Mouse (Mus musculus): ENCODE results near the gene Tecpr1. TPM values are rescaled to one million over a fixed set of nuclear protein-coding genes. Genes with fewer than 3 reads are reported as not detected.

Gene Tecpr1
- total RNA-seq, 2 experiments from 2014 or later = 107 to 115 TPM

DNA sequence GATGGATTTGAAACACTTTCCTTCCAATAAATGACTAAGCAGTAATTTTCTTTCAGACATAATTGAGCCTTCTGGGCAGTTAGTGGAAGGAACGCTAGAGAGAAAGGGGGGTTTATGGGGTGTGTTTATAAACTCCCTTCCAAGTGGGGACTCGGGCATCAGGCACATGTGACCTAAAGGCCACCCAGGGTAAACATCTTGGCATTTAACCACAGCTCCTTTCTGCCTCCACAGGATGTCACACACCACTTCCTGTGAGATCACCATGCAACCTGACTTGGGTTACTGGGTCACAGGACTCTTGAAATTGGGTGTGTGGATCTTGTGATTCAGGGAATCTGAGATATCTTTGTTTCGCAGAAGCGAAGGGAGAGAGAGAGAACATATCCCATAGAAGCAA, 2.1 kb downstream of the Tecpr1 start:
- Histone ChIP-seq H3K4me3 (no peak overlapping the region), H3K27ac (no peak overlapping the region)
- no peak for TF ChIP-seq CTCF (conservative IDR thresholded peaks at IDR 0.05)
- DNase-seq (ENCODE audit: low spot score in 2 of 2) = no peak

DNA sequence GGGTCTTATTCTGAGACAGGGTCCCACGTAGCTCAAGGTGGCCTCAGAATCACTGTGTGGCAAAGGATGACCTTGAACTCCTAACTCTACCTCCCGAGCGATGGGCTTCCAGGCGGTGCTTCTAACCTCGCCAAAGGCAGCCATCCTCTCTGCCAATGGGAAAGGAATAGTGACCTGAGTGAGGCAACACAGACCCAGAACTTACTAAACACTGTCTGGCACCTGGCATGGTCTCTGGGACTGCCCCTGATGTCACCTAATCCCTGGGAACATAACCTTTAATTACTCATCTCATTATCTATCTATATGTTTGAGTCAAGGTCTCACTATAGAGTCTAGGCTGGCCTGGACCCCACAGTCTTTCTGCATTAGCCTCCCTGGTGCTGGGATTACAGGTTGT, 3.5 kb downstream of the Tecpr1 start:
- Histone ChIP-seq H3K27ac (peak overlapping the region; percentile 57; the same call in 1 of the 2 replicates), H3K4me3 (no peak overlapping the region)
- DNase-seq (ENCODE audit: low spot score in 2 of 2) = no peak
- TF ChIP-seq CTCF (conservative IDR thresholded peaks at IDR 0.05) = no peak

DNA sequence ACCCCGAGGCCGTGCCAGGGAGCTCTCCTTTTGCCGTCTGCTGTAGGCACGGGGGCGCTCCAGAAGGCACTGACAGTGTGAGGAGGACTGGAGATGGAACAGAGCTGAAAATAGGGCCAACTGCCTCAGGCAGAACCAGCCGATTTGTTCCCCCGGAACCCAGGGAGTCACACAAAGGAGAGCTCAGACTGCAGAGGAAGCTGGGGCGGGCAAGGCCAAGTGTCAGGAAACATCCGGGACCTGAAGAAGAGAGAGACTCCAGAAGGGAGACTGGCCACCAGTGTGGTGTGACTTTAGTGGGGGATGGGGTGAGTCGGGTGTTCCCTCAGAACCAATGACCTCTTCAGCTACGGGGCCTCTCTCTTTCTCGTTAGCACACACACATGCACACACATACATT, 4.1 kb downstream of the Tecpr1 start:
- Histone ChIP-seq H3K27ac (peak overlapping the region; percentile 57; the same call in 1 of the 2 replicates), H3K4me3 (no peak overlapping the region)
- no peak for TF ChIP-seq CTCF (conservative IDR thresholded peaks at IDR 0.05)
- DNase-seq (ENCODE audit: low spot score in 2 of 2) = no peak

DNA sequence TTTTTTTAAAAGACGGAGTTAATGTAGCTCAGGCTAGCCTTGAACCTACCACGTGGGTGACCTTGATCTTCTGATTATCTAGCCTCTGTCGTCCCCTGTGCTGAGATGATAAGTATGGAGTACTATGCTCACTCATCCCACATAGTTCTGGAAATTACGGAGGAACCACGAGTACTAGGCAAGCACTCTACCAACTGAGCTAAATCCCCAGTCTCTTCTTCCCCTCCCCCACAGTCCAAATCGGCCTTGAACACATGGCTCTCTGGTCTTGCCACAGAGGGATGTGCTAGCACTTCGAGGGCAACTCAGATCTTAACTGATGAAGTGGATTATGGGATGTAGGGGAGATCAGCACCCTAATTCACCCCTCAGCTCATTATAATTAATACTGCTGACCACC, 5.4 kb downstream of the Tecpr1 start:
- no peak overlapping the region for H3K4me3 ChIP-seq
- TF ChIP-seq CTCF (conservative IDR thresholded peaks at IDR 0.05) = no peak

DNA sequence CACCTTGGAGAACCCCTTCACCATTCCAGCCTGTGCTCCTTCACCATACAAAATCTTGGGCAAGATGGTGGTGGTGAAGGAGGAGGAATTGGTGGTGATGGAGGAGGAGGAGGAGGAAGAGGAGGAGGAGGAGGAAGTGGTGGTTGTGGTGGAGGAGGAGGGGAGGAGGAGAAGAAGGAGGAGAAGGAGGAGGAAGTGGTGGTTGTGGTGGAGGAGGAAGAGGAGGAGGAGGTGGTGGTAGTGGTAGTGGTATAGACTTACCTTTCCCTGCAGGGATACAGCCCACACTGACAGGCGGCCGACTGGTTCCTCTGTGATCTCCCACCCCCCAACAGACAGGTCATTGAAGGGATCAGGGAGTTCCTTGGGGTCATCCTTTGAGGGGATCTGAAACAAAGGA, 7.4 kb downstream of the Tecpr1 start:
- TF ChIP-seq CTCF (conservative IDR thresholded peaks at IDR 0.05) = no peak
- H3K27ac ChIP-seq = no peak overlapping the region
- DNase-seq (ENCODE audit: low spot score in 2 of 2) = no peak
- no peak overlapping the region for H3K4me3 ChIP-seq

More for the DNA sequence above, 5.4 kb downstream of the Tecpr1 start:
- DNase-seq (ENCODE audit: low spot score in 2 of 2) = no peak
- no peak overlapping the region for H3K27ac ChIP-seq

DNA sequence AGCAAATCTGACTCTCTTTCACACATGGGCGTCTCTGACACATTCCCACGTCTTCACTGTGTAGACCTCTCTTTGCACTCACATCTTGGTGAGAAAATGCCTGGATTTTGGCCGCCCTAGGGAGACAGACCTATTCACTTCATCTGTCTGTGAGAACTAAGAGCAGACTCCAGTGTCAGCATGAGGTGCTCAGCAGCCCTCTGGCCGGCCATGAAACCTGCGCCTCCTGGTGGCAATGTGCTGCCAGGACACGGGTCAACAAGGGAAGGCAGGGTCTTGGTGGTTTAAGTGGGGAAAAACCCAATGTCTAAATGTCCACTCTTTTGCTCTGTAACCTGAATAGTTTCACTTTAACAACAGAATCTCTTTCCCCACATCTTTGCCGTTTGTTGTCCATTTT, 9.0 kb downstream of the Tecpr1 start:
- Histone ChIP-seq H3K27ac (no peak overlapping the region), H3K4me3 (no peak overlapping the region)
- peak; percentile 87 for TF ChIP-seq CTCF (conservative IDR thresholded peaks at IDR 0.05)
- peak in 1 of 2 experiments; percentile 58 for DNase-seq (ENCODE audit: low spot score in 2 of 2)

DNA sequence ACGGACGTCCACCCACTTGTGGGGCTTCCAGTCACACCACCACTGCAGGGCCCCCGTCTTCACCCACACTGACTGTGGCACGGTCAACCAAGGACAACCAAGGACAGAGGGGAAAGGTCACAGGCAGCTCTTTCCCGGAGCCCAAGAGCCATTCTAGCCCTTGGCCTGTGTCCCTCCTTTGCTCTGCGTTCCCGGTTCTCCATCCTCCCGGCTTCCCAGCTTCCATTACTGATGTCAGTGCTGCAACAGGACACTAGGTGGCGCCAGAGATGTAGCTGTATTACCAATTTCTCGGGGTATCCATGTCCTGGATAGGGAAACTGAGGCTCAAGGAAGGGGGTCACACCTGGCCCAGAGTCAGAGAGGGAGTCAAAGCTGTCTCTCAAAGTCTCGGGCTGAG, 15.9 kb downstream of the Tecpr1 start:
- Histone ChIP-seq H3K27ac (no peak overlapping the region), H3K4me3 (no peak overlapping the region)
- peak; percentile 98 for TF ChIP-seq CTCF (conservative IDR thresholded peaks at IDR 0.05)
- peak; percentile 51 to 68 for DNase-seq (ENCODE audit: low spot score in 2 of 2)

DNA sequence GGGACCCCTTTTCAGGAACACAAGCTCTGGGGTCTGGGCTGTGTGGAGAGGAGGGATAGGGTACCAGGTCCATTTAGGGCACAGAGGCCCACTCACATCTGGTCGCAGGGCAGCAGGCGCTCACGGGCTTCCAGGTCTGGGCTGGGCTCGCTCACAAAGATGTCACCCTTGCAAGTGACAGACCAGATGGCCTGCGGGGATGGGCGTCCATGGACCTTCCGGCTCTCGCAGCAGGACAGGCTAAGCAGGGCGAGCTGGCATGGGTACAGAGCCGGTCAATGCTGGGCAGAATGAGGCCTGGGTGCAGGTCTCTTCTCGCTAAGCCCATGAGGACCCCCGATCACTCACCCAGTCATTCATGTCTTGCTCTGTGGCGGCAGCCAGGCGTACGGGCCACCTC, 17.3 kb downstream of the Tecpr1 start:
- DNase-seq (ENCODE audit: low spot score in 2 of 2) = no peak

DNA sequence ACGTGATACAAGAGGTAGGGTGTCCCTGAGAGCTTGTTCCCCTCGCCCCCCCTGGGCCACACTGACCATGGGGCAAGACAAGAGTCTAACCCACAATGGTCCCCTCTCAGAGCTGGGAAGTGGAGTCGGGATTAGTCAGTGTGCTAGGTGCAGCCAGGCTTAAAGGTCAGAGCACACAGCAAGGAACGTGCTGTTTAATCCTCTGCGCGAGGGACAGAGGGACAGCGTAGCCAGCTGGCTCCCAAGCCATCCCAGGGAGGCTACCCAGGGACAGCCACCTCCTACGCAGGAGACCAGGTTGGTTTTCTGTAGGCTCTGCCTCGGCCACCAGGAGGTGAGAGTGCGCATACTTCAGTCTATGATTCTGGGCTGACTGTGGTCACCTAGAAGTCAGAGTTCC, 18.5 kb downstream of the Tecpr1 start:
- no peak overlapping the region for H3K4me3 ChIP-seq
- TF ChIP-seq CTCF (conservative IDR thresholded peaks at IDR 0.05) = no peak
- no peak for DNase-seq (ENCODE audit: low spot score in 2 of 2)
- no peak overlapping the region for H3K27ac ChIP-seq

More for the DNA sequence above, 17.3 kb downstream of the Tecpr1 start:
- H3K4me3 ChIP-seq = no peak overlapping the region
- no peak for TF ChIP-seq CTCF (conservative IDR thresholded peaks at IDR 0.05)
- H3K27ac ChIP-seq = no peak overlapping the region

DNA sequence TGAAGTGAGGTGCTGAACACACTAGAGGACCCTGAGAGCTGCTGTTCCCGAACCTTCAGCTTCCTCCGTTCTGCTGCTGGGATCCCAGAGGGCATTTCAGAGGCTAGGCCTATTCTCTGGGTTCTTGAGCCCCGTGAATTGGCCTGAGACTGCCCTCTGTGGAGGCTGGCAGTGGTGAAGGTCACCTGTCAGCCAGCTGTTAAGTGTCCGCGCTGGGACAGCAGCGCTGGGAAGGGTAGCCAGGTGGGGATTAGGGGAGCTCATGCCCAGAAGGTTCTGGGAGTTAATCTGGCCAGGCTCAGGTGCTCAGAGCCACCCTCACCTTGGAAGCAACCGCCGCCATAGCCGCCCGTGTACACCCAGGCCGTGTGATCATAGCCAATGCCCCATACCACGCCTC, 19.1 kb downstream of the Tecpr1 start:
- TF ChIP-seq CTCF (conservative IDR thresholded peaks at IDR 0.05) = no peak
- no peak for DNase-seq (ENCODE audit: low spot score in 2 of 2)
- no peak overlapping the region for H3K4me3 ChIP-seq
- no peak overlapping the region for H3K27ac ChIP-seq

DNA sequence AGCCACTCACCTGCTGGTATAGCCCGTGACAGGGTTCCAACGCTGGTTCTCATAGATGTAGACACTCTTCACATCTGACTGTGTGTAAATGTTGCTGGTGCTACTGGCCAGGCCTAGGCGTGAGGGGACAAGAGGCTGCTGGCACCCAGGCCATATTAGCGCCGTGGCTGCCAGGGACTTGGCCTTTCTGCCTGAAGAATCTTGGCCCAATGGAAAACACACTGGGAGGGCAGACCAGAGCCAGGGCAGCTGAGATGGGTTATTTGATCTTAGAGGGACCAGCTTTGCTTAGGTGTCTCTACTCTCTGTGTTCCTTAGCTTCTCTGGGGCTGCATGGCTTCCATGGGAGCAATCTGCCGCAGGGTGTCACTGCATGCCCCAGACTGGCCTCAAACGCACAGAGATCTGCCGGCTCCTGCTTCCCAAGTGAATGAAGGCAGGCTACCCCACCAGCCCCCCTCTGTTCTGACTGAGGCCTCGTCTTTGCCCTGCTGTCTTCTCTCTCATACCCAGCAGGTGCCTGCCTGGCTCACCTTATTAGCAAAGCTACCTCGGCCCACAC, 19.9 kb downstream of the Tecpr1 start:
- Histone ChIP-seq H3K4me3 (no peak overlapping the region), H3K27ac (no peak overlapping the region)
- no peak for TF ChIP-seq CTCF (conservative IDR thresholded peaks at IDR 0.05)
- DNase-seq (ENCODE audit: low spot score in 2 of 2) = no peak

DNA sequence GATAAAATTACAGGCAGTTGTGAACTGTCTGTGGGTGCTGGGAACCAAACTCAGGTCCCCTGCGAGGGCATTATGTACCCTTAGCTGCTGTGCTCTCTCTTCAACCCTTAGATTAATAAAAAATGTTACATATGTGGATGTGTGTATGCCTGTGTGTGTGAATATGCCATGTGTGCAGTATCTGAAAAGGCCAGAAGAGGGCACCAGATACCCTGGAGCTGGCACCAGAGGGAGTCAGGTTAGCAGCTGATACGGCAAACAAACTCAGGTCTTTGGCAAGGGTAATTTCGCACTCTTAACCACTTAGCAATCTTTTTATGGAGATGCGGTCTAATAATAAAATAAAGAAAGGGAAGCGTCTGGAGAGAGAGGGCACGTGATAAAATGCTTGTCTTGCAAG, 21.0 kb downstream of the Tecpr1 start:
- peak; percentile 59 for TF ChIP-seq CTCF (conservative IDR thresholded peaks at IDR 0.05)
- DNase-seq (ENCODE audit: low spot score in 2 of 2) = no peak
- Histone ChIP-seq H3K4me3 (no peak overlapping the region), H3K27ac (no peak overlapping the region)

DNA sequence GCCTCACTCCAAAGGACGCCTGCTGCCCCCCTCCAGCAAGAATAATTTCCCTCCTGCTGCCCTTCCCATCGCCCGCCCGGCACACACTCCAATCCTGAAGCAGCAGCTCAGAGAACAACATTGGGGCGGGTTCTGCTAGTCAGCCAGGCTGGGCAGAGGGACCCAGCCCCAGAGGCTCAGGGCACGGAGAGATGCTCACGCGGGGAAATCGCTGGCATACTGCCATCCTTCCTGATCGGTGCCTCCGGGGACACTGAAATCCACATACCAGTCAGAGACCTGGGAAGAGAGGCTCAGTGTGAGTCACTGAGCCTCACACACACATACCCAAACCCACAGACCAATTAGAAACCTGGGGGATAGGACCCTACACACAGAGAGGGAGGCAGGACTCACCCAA, 22.8 kb downstream of the Tecpr1 start:
- no peak for TF ChIP-seq CTCF (conservative IDR thresholded peaks at IDR 0.05)
- Histone ChIP-seq H3K27ac (no peak overlapping the region), H3K4me3 (no peak overlapping the region)
- DNase-seq (ENCODE audit: low spot score in 2 of 2) = no peak

DNA sequence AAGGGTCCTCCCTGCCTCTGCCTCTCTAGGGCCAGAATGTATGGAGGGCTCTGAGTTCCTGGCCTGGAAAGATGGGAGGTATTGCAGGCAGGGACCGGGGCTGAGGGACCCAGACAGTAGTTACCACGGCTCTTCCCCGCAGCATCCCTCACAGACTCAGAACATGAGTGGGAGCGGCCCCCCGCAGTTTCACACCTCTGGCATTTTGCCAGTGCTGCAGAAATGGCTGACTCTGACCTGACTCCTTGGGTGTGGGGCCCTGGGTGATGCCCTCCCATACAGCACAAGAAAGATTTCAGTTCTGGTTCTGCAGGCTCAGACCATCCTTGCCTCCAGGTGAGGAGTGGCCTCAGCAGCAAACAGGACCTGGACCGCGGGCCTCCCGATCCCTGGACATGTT, 27.8 kb downstream of the Tecpr1 start:
- H3K4me3 ChIP-seq = no peak overlapping the region
- no peak for TF ChIP-seq CTCF (conservative IDR thresholded peaks at IDR 0.05)
- no peak for DNase-seq (ENCODE audit: low spot score in 2 of 2)
- no peak overlapping the region for H3K27ac ChIP-seq

DNA sequence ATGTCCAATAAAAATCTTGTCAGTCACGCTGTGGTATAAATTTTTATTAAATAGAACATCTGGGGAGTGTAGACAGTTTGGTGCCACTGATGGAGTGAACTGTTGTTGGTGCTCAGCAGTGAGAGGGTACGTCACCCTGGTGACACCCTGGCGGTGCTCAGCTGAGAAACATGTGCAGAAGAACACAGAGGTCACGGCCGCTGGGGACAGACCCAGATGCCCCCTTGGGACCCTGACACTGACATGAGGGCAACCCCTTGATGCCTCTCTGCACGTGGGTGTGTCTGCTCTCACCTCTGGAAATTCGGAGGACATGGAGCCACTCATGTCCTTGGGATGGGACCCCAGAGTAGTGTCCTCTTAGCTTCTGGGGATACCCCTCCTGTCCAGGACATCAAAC, 29.0 kb downstream of the Tecpr1 start:
- Histone ChIP-seq H3K27ac (no peak overlapping the region), H3K4me3 (no peak overlapping the region)
- no peak for DNase-seq (ENCODE audit: low spot score in 2 of 2)
- no peak for TF ChIP-seq CTCF (conservative IDR thresholded peaks at IDR 0.05)

Measured in layer of hippocampus, adult 2 months (tissue).